Mouse (Mus musculus): ENCODE data around the gene Ccdc127. TPM values are rescaled to one million over a fixed set of nuclear protein-coding genes. Genes with fewer than 3 reads are reported as not detected.

The Ccdc127 gene
- polyA plus RNA-seq, 1 experiment from 2014 or later: 45.9 TPM

DNA sequence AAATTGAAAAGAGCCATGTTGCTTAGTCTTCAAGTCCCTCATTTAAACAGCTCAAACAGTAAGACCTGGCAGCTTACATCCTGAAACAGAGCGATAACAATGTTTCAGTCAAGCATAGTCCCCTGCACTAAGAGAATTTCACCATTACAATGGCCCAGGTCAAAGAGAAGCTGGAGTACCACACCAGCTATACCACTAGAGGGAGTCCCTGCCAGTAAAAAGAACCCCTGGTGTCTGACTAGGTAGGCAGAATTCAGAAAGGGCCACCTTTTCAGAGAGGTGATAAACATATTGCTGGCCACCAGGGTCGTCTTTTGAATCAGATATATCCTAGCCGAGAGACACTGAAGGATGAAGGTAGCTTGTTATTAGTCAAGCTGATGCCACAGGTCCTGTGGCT is 9.1 kb upstream of the Ccdc127 start:
- peak; percentile 61; the same call in 1 of the 2 replicates for ATAC-seq (ENCODE audit: low FRiP score, low read depth)
- Histone ChIP-seq H3K4me1 (replicated peaks) (no peaks in the 10 kb centered on the region), H3K9ac (no peak overlapping the region), H3K4me3 (no peak overlapping the region), H3K36me3 (peaks cover 73% of the 10 kb centered on the region), H3K27me3 (no peaks in the 10 kb centered on the region), H3K27ac (replicated peaks) (no peak overlapping the region), H3K9me3 (no peaks in the 10 kb centered on the region), H3K4me2 (no peak overlapping the region)
- 48% methylated on average over 3 of the region's 3 CpGs for WGBS

DNA sequence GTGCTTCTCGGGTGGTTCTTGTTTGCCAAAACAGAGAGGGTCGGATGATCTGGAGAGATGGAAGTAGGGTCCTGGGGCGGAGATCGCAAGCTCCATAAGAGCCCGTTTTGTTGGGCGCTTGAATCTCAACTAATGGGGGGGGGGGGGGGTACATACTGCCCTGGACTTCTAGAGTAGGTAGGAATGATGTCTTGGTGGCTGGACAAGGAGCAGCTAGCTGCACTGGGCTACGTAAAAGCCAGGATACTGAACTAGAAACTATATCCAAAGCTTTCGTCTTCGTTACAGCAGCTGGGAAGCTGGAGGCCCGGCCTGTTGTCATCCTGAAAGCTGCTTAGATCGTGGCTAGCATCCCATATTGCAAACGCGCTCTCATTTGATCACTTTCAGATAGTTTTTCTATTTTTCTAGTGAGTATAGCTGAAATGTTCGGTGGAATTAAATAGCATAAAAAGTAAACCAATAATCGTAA is 362 bp downstream of the Ccdc127 start:
- ATAC-seq (ENCODE audit: low FRiP score, low read depth): no peak; the same call in 1 of the 2 replicates
- H3K27ac ChIP-seq (replicated peaks): peak overlapping the region; percentile 89
- 1% methylated on average over 15 of the region's 15 CpGs for WGBS
- H3K4me3 ChIP-seq: peak overlapping the region; percentile 97
- peak overlapping the region; percentile 71 for H3K4me2 ChIP-seq
- H3K36me3 ChIP-seq: peaks cover 7% of the 10 kb centered on the region; the same call in 1 of the 2 replicates
- H3K9me3 ChIP-seq: no peaks in the 10 kb centered on the region
- peaks cover 25% of the 10 kb centered on the region for H3K4me1 ChIP-seq (replicated peaks)
- H3K9ac ChIP-seq: peak overlapping the region; percentile 89
- no peaks in the 10 kb centered on the region for H3K27me3 ChIP-seq

DNA sequence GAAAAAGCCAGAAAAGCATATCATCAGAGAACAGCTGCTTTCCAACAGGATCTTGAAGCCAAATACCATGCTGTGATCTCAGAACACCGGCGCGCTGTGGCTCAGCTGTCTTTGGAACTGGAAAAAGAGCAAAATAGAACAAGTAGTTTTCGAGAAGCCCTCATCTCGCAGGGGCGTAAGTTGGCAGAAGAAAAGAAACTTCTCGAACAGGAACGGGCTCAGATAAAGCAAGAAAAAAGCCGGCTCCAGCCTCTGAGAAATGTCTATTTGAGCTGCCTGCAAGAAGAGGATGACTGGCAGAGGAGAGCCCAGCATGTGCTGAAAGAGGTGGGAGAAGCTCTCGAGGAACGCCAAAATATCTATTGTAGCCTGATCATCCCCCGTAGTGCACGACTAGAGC is 6.4 kb downstream of the Ccdc127 start:
- H3K4me3 ChIP-seq: no peak overlapping the region
- no peak for ATAC-seq (ENCODE audit: low FRiP score, low read depth)
- 94% methylated on average over 13 of the region's 13 CpGs for WGBS
- H3K4me2 ChIP-seq: no peak overlapping the region
- no peaks in the 10 kb centered on the region for H3K4me1 ChIP-seq (replicated peaks)
- no peaks in the 10 kb centered on the region for H3K9me3 ChIP-seq
- H3K9ac ChIP-seq: no peak overlapping the region
- no peak overlapping the region for H3K27ac ChIP-seq (replicated peaks)
- H3K27me3 ChIP-seq: no peaks in the 10 kb centered on the region
- peaks cover 51% of the 10 kb centered on the region for H3K36me3 ChIP-seq

DNA sequence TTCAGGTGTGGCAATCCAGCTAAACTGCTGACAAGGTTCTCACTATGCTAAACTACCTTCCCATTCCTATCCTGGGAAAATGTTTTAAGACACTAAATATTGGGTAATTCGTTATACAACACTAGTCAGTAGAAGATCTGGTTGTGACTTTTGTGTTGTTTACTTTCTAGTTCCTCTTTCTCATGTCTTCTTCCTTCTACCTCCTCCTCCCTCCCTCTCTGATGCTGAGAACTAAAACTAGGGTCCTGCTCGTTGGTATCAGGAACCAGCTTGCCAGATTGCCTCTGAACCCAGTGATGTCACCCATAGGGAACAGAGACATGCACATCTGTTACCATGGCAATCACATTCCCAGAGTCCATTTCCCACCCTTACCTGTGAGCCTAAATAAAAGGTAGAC is 12.1 kb downstream of the Ccdc127 start:
- no peaks in the 10 kb centered on the region for H3K9me3 ChIP-seq
- no peak overlapping the region for H3K9ac ChIP-seq
- 80% methylated on average over 2 of the region's 2 CpGs for WGBS
- H3K4me2 ChIP-seq: no peak overlapping the region
- H3K27ac ChIP-seq (replicated peaks): no peak overlapping the region
- peaks cover 33% of the 10 kb centered on the region for H3K36me3 ChIP-seq
- no peaks in the 10 kb centered on the region for H3K27me3 ChIP-seq
- no peak overlapping the region for H3K4me3 ChIP-seq
- no peak for ATAC-seq (ENCODE audit: low FRiP score, low read depth)
- H3K4me1 ChIP-seq (replicated peaks): no peaks in the 10 kb centered on the region

DNA sequence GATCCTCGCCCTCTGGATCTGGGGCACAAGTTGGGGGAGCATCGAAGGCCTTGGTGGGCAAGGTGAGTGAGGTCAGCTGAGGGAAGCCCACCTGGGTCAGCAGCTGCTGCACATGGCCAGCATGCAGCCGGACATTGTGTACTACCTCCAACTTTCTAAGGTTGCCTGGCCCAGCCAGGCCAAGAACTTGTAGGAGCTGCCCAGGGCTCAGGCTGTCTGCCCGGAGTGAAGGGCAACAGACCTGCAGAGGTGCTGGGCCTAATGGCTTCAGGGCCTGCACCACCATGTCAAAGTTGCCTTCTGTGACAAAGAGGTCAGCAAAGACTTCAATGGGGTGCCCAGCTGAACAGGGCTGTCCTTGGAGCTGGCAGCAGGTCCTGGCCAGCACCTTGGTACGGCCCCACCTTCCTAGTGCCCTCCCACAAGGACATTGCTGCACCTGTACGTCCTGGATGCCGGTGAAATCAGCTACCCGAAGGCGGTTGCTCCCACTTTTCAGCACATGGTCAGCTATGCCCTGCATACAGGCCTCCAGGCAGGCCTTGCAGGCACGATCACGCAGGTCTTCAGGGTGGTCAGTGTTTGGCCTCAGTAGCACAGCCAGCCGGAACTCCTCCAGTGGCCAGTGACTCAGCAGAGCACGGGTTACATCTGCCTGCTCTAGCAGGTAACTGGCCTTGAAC is 13.2 kb downstream of the Ccdc127 start:
- peaks cover 25% of the 10 kb centered on the region for H3K36me3 ChIP-seq
- H3K27ac ChIP-seq (replicated peaks): no peak overlapping the region
- H3K4me1 ChIP-seq (replicated peaks): no peaks in the 10 kb centered on the region
- no peaks in the 10 kb centered on the region for H3K9me3 ChIP-seq
- H3K9ac ChIP-seq: no peak overlapping the region
- ATAC-seq (ENCODE audit: low FRiP score, low read depth): peak; percentile 40
- H3K4me3 ChIP-seq: no peak overlapping the region
- WGBS: 91% methylated on average over 13 of the region's 13 CpGs
- no peaks in the 10 kb centered on the region for H3K27me3 ChIP-seq
- H3K4me2 ChIP-seq: no peak overlapping the region

DNA sequence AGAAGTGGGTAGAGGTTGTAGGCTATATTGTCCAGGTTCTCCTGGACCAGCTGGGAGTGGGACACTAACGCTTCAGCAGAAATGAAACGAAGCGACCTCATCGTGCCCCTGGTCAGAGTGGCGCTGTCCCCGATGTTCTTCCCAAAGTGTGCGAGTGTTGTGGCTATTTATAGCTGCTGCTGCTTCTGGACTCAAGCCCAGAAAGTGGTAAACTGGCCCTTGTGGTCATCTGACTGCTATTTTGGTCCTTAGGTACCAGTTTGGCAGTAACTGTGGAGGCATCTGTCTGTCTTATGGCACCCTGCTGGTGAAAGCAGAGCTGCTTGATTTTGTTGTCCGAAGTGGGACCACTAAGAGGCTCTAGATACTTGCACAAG is 13.7 kb downstream of the Ccdc127 start, which contains the start of gene Lrrc14b:
Gene Lrrc14b, minus strand, starts transcription at position 147 of the 377 bp plus-strand sequence.
- Histone ChIP-seq H3K4me3 (no peak within 1 kb of the TSS), H3K9ac (no peak within 1 kb of the TSS), H3K27ac (replicated peaks) (no peak within 1 kb of the TSS), H3K9me3 (no peaks in the 10 kb centered on the region), H3K27me3 (no peaks in the 10 kb centered on the region), H3K4me2 (no peak within 1 kb of the TSS), H3K4me1 (replicated peaks) (no peaks in the 10 kb centered on the region), H3K36me3 (peaks cover 19% of the 10 kb centered on the region)
- 71% methylated on average over 8 of the region's 8 CpGs for WGBS
- ATAC-seq (ENCODE audit: low FRiP score, low read depth): 0 out of 2 replicates have a peak, but pooled peaks have one; percentile 7

DNA sequence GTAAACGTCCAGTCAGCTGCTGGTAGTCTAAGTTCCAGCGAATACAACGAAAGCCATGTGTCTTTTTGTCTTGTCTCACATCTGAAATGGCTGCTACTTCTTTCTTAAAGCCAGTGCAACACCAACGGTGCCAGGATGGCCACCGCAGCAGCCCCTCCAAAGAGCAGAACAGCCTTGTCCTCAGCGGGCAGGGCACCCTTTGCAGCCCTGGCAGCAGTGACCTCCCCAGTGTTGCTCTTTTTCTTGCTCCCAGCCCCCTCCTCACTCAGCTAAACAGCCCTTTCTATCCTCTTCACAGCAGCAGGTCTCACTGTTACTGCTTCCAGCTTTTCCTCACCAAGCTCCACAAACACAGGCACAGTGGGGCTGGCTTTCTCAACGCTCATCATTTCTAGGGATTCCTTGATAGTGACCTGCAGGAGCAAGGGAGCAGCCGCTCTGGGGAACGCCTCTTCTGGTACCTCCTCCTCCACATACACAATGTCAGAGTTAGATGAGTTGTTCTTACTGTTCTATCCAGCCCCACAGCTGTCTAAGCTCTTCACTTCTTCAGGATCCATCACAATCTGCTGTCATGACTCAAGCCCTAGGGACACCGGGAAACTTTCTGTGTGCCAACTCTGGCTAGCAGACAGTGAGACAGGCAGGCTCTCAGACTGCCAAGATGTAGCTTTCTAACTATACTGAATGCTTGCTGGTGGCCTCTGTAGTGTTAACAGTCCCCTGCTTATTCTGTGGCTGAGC is 31.6 kb downstream of the Ccdc127 start:
- Histone ChIP-seq H3K27ac (replicated peaks) (0 out of 2 replicates have a peak overlapping the region, but pooled peaks have one; percentile 26), H3K9me3 (no peaks in the 10 kb centered on the region), H3K4me1 (replicated peaks) (peaks cover 16% of the 10 kb centered on the region), H3K4me3 (no peak overlapping the region), H3K36me3 (no peaks in the 10 kb centered on the region), H3K27me3 (no peaks in the 10 kb centered on the region), H3K4me2 (no peak overlapping the region), H3K9ac (no peak overlapping the region)
- 65% methylated on average over 10 of the region's 10 CpGs for WGBS
- peak; percentile 74 for ATAC-seq (ENCODE audit: low FRiP score, low read depth)

DNA sequence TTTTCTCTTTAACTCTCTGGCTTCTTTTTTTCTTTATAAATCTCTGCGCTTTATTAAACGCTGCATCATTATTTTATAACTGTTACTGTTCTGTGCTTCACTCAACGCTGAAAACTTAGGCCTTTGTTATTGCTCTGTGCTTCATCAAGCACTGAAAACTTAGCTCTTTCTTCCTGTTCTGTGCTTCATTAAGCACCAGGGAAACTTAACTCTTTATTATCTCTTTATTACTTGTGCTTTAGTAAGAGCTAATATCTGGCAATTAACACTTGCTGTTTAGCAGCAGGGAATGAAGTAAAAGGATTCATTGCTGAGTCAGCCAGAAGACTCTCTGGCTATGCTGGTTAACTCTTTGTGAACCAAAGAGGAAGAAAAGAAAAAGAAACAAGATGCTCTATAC is 32.2 kb downstream of the Ccdc127 start:
- Histone ChIP-seq H3K9ac (no peak overlapping the region), H3K4me3 (no peak overlapping the region), H3K36me3 (no peaks in the 10 kb centered on the region), H3K4me1 (replicated peaks) (peaks cover 16% of the 10 kb centered on the region), H3K9me3 (no peaks in the 10 kb centered on the region), H3K27me3 (no peaks in the 10 kb centered on the region), H3K4me2 (no peak overlapping the region), H3K27ac (replicated peaks) (no peak overlapping the region)
- WGBS: 60% methylated on average over 3 of the region's 3 CpGs
- ATAC-seq (ENCODE audit: low FRiP score, low read depth): peak; percentile 48; the same call in 1 of the 2 replicates

DNA sequence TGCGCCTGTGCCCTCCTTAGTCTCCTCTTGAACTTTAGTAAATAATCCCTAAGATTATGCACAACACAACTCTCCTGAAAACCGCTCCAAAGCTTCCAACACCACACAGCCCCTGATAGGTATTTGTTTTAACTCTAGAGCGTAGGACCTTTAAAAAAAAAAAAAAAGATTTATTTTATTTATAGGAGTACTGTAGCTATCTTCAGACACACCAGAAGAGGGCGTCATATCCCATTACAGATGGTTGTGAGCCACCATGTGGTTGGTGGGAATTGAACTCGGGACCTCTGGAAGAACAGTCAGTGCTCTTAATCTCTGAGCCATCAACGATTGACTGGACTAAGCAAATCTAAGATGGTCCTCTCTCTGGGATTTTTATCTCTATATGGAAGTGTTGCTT is 39.6 kb downstream of the Ccdc127 start:
- H3K4me3 ChIP-seq: peak overlapping the region; percentile 89
- peaks cover 15% of the 10 kb centered on the region for H3K4me1 ChIP-seq (replicated peaks)
- H3K9me3 ChIP-seq: no peaks in the 10 kb centered on the region
- no peaks in the 10 kb centered on the region for H3K36me3 ChIP-seq
- no peak for ATAC-seq (ENCODE audit: low FRiP score, low read depth)
- H3K9ac ChIP-seq: peak overlapping the region; percentile 77; the same call in 1 of the 2 replicates
- 68% methylated on average over 6 of the region's 6 CpGs for WGBS
- H3K27me3 ChIP-seq: no peaks in the 10 kb centered on the region
- H3K27ac ChIP-seq (replicated peaks): no peak overlapping the region
- H3K4me2 ChIP-seq: peak overlapping the region; percentile 56

DNA sequence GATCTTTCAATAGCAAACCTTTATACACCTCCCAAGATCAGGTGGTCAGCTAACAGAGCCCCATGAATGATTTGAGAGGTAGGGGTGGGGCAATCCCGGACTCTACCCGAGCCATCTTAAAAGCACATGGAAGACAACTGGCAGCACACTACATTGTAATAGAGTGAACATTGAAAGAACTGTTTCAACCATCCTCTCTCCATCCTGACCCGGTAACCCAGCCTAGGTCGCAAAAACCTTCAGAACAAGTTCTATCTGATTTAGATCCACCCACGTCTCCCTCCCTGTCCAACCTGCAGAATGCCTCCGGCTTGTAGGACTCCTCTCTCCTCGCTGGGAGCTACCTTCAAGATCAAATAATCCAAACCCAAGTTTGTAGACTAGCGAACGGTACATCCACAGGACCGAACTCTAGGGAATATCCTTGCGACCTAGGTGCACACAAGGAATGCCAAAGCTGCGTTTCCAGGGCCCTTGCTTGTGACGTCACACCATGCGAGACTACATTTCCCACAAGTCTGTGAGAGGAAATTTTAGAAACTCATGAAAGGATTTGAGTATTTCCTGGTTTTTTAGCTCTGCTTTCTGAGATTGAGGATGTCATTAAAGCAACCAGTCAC is 40.4 kb downstream of the Ccdc127 start, which contains the start of gene Zfp72:
Gene Zfp72, minus strand, starts transcription at position 466 of the 620 bp plus-strand sequence.
- peak within 1 kb of the TSS; percentile 56 for H3K4me2 ChIP-seq
- H3K27ac ChIP-seq (replicated peaks): peak within 1 kb of the TSS; percentile 61; the same call in 1 of the 2 replicates
- peak within 1 kb of the TSS; percentile 77 for H3K9ac ChIP-seq
- peaks cover 15% of the 10 kb centered on the region for H3K4me1 ChIP-seq (replicated peaks)
- peak within 1 kb of the TSS; percentile 89 for H3K4me3 ChIP-seq
- no peaks in the 10 kb centered on the region for H3K27me3 ChIP-seq
- no peaks in the 10 kb centered on the region for H3K9me3 ChIP-seq
- 2% methylated on average over 14 of the region's 14 CpGs for WGBS
- ATAC-seq (ENCODE audit: low FRiP score, low read depth): peak; percentile 95
- H3K36me3 ChIP-seq: no peaks in the 10 kb centered on the region

DNA sequence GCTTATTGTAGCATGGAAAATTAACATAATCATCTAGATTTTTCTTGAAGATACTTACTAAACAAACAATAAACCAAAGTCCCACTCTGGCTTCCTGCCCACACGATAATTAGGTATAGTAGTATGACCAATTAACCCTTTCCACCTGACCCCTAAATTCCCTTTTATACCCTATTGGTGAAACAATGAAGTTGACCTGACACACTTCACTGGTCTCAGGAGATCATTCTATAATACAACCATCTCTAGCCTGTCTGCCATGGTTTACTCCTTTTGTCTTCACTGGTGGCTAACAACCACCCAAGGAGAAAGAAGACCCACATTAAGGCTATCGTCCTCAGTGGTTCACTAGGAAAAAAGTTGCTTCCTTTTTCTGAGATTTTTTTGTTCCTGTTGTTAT is 41.0 kb downstream of the Ccdc127 start:
- no peak overlapping the region for H3K27ac ChIP-seq (replicated peaks)
- no peaks in the 10 kb centered on the region for H3K9me3 ChIP-seq
- H3K4me2 ChIP-seq: no peak overlapping the region
- WGBS: 75% methylated on average over 2 of the region's 2 CpGs
- no peak overlapping the region for H3K9ac ChIP-seq
- no peaks in the 10 kb centered on the region for H3K36me3 ChIP-seq
- no peaks in the 10 kb centered on the region for H3K27me3 ChIP-seq
- peak; percentile 45 for ATAC-seq (ENCODE audit: low FRiP score, low read depth)
- H3K4me3 ChIP-seq: no peak overlapping the region
- peaks cover 15% of the 10 kb centered on the region for H3K4me1 ChIP-seq (replicated peaks)
